Comparison of ENCODE assay signal across 17 mouse cellular contexts in genomic region chr4:32405985-32406384, GRCm38 (mm10).
DNase-seq lines count a peak whose midpoint lies in the region; ATAC-seq and TF ChIP-seq lines count a peak whose summit lies in the region.
"Had no signal": no experiment of that assay in that cellular context is flagged by ENCODE, and none has a peak within 500 bp of the region (broad histone marks: within the 10 kb centered on the region; RNA-seq: fewer than 3 reads in every experiment).

No protein-coding gene starts in this region.

- no peak overlapping the region for H3K4me2 ChIP-seq in forebrain, postnatal 0 days (ENCODE audit: low read depth)
- no peak overlapping the region for H3K4me2 ChIP-seq in forebrain, embryonic 16.5 days (ENCODE audit: low read length)
- no peak overlapping the region for H3K4me2 ChIP-seq in midbrain, embryonic 12.5 days (replicated peaks)

- 91% methylated on average over 3 of the region's 3 CpGs for WGBS in forebrain, postnatal 0 days
- 84% methylated on average over 3 of the region's 3 CpGs for WGBS in forebrain, embryonic 16.5 days
- WGBS in midbrain, embryonic 12.5 days, result 86% methylated on average over 3 of the region's 3 CpGs
- WGBS in midbrain, embryonic 10.5 days, result 96% methylated on average over 3 of the region's 3 CpGs

- no peak overlapping the region for H3K9ac ChIP-seq in forebrain, postnatal 0 days
- no peak overlapping the region for H3K9ac ChIP-seq in forebrain, embryonic 16.5 days (replicated peaks; ENCODE audit: low read depth, low read length)
- H3K9ac ChIP-seq in midbrain, embryonic 12.5 days (replicated peaks), result no peak overlapping the region
- H3K9ac ChIP-seq: liver, embryonic 14.5 days had no signal

- TF ChIP-seq CTCF in forebrain, postnatal 0 days (IDR thresholded peaks at IDR 0.05; ENCODE audit: low read depth), result no peak
- no peak for TF ChIP-seq CTCF in cortical plate, adult 2 months (IDR thresholded peaks at IDR 0.05; ENCODE audit: extremely low read depth, insufficient read depth, low read length)

- no peak for DNase-seq in forebrain, postnatal 0 days
- no peak for DNase-seq in midbrain, embryonic 10.5 days (ENCODE audit: low spot score)
- DNase-seq in 3T3-L1 (ENCODE audit: low read depth, low spot score), result peak; percentile 68
- DNase-seq in cerebellum, postnatal 36 days, result no peak
- DNase-seq in lung, adult 18-20 months, result no peak
- DNase-seq: adrenal gland, postnatal 36 days; cerebellum, adult 9-11 months; gastrocnemius, postnatal 14 days; kidney, adult 11 months; kidney, postnatal 14 days; lung, postnatal 10 days; right cerebral cortex, postnatal 4 days had no signal

- no peak overlapping the region for H3K4me3 ChIP-seq in forebrain, postnatal 0 days (ENCODE audit: low read depth, low read length)
- no peak overlapping the region for H3K4me3 ChIP-seq in forebrain, embryonic 16.5 days (replicated peaks; ENCODE audit: low read length)
- H3K4me3 ChIP-seq in midbrain, embryonic 12.5 days, result no peak overlapping the region
- H3K4me3 ChIP-seq in midbrain, embryonic 10.5 days, result no peak overlapping the region
- H3K4me3 ChIP-seq in cortical plate, adult 2 months (ENCODE audit: insufficient read depth, low read length), result no peak overlapping the region
- H3K4me3 ChIP-seq: hindbrain, embryonic 10.5 days had no signal

- H3K27ac ChIP-seq in forebrain, postnatal 0 days (ENCODE audit: low read depth, low read length), result 0 out of 2 replicates have a peak overlapping the region, but pooled peaks have one; percentile 51
- H3K27ac ChIP-seq in forebrain, embryonic 16.5 days (ENCODE audit: low read length), result no peak overlapping the region
- H3K27ac ChIP-seq in midbrain, embryonic 12.5 days (replicated peaks), result peak overlapping the region; percentile 49; the same call in 1 of the 2 replicates
- no peak overlapping the region for H3K27ac ChIP-seq in midbrain, embryonic 10.5 days (replicated peaks)
- H3K27ac ChIP-seq in cortical plate, adult 2 months (ENCODE audit: insufficient read depth, low read length), result 0 out of 2 replicates have a peak overlapping the region, but pooled peaks have one; percentile 34
- H3K27ac ChIP-seq: hindbrain, embryonic 10.5 days; liver, embryonic 14.5 days had no signal

- no peak for TF ChIP-seq POLR2A in cortical plate, adult 2 months (IDR thresholded peaks at IDR 0.05; ENCODE audit: extremely low read depth, insufficient read depth, low read length)

- ATAC-seq in forebrain, postnatal 0 days, result no peak
- no peak for ATAC-seq in forebrain, embryonic 16.5 days
- no peak for ATAC-seq in midbrain, embryonic 12.5 days (ENCODE audit: low FRiP score, low read depth)

- H3K36me3 ChIP-seq in forebrain, postnatal 0 days (ENCODE audit: insufficient read depth), result no peaks in the 10 kb centered on the region
- H3K36me3 ChIP-seq in forebrain, embryonic 16.5 days (ENCODE audit: control insufficient read depth, insufficient read depth), result no peaks in the 10 kb centered on the region
- no peaks in the 10 kb centered on the region for H3K36me3 ChIP-seq in midbrain, embryonic 12.5 days
- no peaks in the 10 kb centered on the region for H3K36me3 ChIP-seq in midbrain, embryonic 10.5 days
- H3K36me3 ChIP-seq: hindbrain, embryonic 10.5 days had no signal

- H3K27me3 ChIP-seq in forebrain, postnatal 0 days (ENCODE audit: insufficient read depth, low read length), result no peaks in the 10 kb centered on the region
- H3K27me3 ChIP-seq in forebrain, embryonic 16.5 days (replicated peaks; ENCODE audit: control insufficient read depth, insufficient read depth, low read length), result no peaks in the 10 kb centered on the region
- no peaks in the 10 kb centered on the region for H3K27me3 ChIP-seq in midbrain, embryonic 12.5 days
- H3K27me3 ChIP-seq in midbrain, embryonic 10.5 days (ENCODE audit: low read depth, poor library complexity, severe bottlenecking), result no peaks in the 10 kb centered on the region

- no peaks in the 10 kb centered on the region for H3K4me1 ChIP-seq in forebrain, postnatal 0 days (ENCODE audit: insufficient read depth)
- H3K4me1 ChIP-seq in forebrain, embryonic 16.5 days (replicated peaks; ENCODE audit: control insufficient read depth, insufficient read depth, low read length), result peaks cover 18% of the 10 kb centered on the region
- H3K4me1 ChIP-seq in midbrain, embryonic 12.5 days, result peaks cover 8% of the 10 kb centered on the region; the same call in 1 of the 2 replicates
- 0 out of 2 replicates have a peak, but pooled peaks cover 8% of the 10 kb centered on the region for H3K4me1 ChIP-seq in midbrain, embryonic 10.5 days
- H3K4me1 ChIP-seq in cortical plate, adult 2 months (ENCODE audit: control insufficient read depth, insufficient read depth, low read length), result peaks cover 8% of the 10 kb centered on the region
- H3K4me1 ChIP-seq: hindbrain, embryonic 10.5 days had no signal

- H3K9me3 ChIP-seq in forebrain, postnatal 0 days (ENCODE audit: low read length), result no peaks in the 10 kb centered on the region
- H3K9me3 ChIP-seq in forebrain, embryonic 16.5 days (ENCODE audit: control insufficient read depth, low read length), result no peaks in the 10 kb centered on the region
- no peaks in the 10 kb centered on the region for H3K9me3 ChIP-seq in midbrain, embryonic 12.5 days
- H3K9me3 ChIP-seq in midbrain, embryonic 10.5 days (replicated peaks), result no peaks in the 10 kb centered on the region
- H3K9me3 ChIP-seq: hindbrain, embryonic 10.5 days had no signal

Comparison
In these comparisons a context has a peak if more than half of its experiments do, and no peak if none do; other contexts are left out.
1. H3K27ac ChIP-seq: peak in forebrain, postnatal 0 days (single experiment), midbrain, embryonic 12.5 days (single experiment) and cortical plate, adult 2 months (single experiment); none in forebrain, embryonic 16.5 days (single experiment) and midbrain, embryonic 10.5 days (single experiment).